22 mouse cellular contexts compared by ENCODE assay signal in the genomic region with DNA sequence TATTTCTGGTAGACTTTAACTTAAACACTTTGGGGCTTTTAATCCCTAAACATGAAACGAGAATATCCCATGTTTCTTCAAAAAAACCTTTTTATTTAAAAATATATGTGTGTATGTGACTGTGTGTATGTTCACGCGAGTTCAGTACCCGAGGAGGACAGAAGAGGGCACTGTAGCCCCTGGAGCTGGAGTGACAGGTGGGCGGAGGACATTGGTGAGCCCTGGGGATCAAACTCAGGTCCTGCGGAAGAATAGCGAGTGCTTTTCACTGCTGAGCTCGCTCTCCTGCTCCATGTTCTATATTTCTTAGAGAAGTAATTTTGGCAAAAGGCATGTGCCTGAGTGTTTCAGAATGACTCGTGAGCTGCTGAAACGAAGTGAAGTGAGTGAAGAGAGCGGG. TPM values are rescaled to one million over a fixed set of nuclear protein-coding genes. Genes with fewer than 3 reads are reported as not detected.
DNase-seq lines count a peak whose midpoint lies in the region; TF ChIP-seq lines count a peak whose summit lies in the region.
"Had no signal": no experiment of that assay in that cellular context is flagged by ENCODE, and none has a peak within 500 bp of the region (broad histone marks: within the 10 kb centered on the region; RNA-seq: fewer than 3 reads in every experiment).

No protein-coding gene starts in this region.

- 88% methylated on average over 11 of the region's 11 CpGs for WGBS in heart, embryonic 10.5 days

- H3K9me3 ChIP-seq in heart, embryonic 10.5 days: no peaks in the 10 kb centered on the region
- H3K9me3 ChIP-seq: embryonic facial prominence, embryonic 15.5 days; forebrain, embryonic 10.5 days; heart, embryonic 15.5 days had no signal

- no peak overlapping the region for H3K4me3 ChIP-seq in layer of hippocampus, adult 2 months
- H3K4me3 ChIP-seq in heart, embryonic 10.5 days: no peak overlapping the region
- H3K4me3 ChIP-seq: embryonic facial prominence, embryonic 15.5 days; erythroblast, embryonic 14.5 days; forebrain, embryonic 10.5 days; heart, embryonic 15.5 days had no signal

- peak; percentile 49 for TF ChIP-seq CTCF in layer of hippocampus, adult 2 months (conservative IDR thresholded peaks at IDR 0.05)

- peaks cover 8% of the 10 kb centered on the region for H3K4me1 ChIP-seq in heart, embryonic 10.5 days
- H3K4me1 ChIP-seq: heart, embryonic 15.5 days had no signal

- DNase-seq in layer of hippocampus, adult 2 months (ENCODE audit: low spot score in 2 of 2): no peak
- no peak for DNase-seq in layer of hippocampus, postnatal 10 days (ENCODE audit: low spot score in 2 of 2)
- DNase-seq in testis, postnatal 10 days (ENCODE audit: low spot score): peak; percentile 39
- DNase-seq in testis, postnatal 14 days (ENCODE audit: low spot score): no peak
- DNase-seq in NIH3T3 (ENCODE audit: low read depth): peak; percentile 34
- no peak for DNase-seq in frontal cortex, postnatal 25 days (ENCODE audit: low spot score in 2 of 2)
- DNase-seq in heart, embryonic 10.5 days (ENCODE audit: low spot score): no peak
- DNase-seq: adrenal gland, postnatal 25 days; cerebellum, adult 11 months; cerebellum, adult 8-10 months; cerebellum, postnatal 14 days; embryo, embryonic 11 days; heart, adult 18-20 months; heart, postnatal 14 days had no signal

- H3K36me3 ChIP-seq in heart, embryonic 10.5 days: no peaks in the 10 kb centered on the region
- H3K36me3 ChIP-seq: embryonic facial prominence, embryonic 15.5 days; forebrain, embryonic 10.5 days; heart, embryonic 15.5 days had no signal

- H3K27ac ChIP-seq in layer of hippocampus, adult 2 months: no peak overlapping the region
- no peak overlapping the region for H3K27ac ChIP-seq in heart, embryonic 10.5 days
- H3K27ac ChIP-seq: embryonic facial prominence, embryonic 15.5 days; forebrain, embryonic 10.5 days; heart, embryonic 15.5 days; hindbrain, embryonic 14.5 days had no signal

- no peaks in the 10 kb centered on the region for H3K27me3 ChIP-seq in heart, embryonic 10.5 days (ENCODE audit: insufficient read depth, poor library complexity, severe bottlenecking)
- H3K27me3 ChIP-seq: CH12.LX; embryonic facial prominence, embryonic 15.5 days had no signal

RNA-seq across cellular contexts. Expression of a gene that starts 54.2 kb away (rescaled TPM):
- total RNA-seq in layer of hippocampus, adult 2 months (2021): 100 to 1,000 TPM; 111 to 113 TPM
- 10 to 100 TPM; 22.5 to 24.5 TPM for total RNA-seq in layer of hippocampus, postnatal 10 days (2021)
- 1.4 and 4.2 TPM in 2 replicates for polyA plus RNA-seq in heart, embryonic 10.5 days (2016; fragmentation: Nextera tagmentation; extraction: Ambion mirVana)
- total RNA-seq: CH12.LX; common myeloid progenitor, adult 5-6 weeks; hematopoietic stem cell, adult 5-6 weeks had no signal
- polyA plus RNA-seq: erythroblast, embryonic 14.5 days had no signal

Comparison
In these comparisons a context has a peak if more than half of its experiments do, and no peak if none do; other contexts are left out.
1. DNase-seq: peak in testis, postnatal 10 days (single experiment) and NIH3T3 (single experiment); none in layer of hippocampus, adult 2 months (0 of 2), layer of hippocampus, postnatal 10 days (0 of 2), testis, postnatal 14 days (single experiment), frontal cortex, postnatal 25 days (0 of 2) and heart, embryonic 10.5 days (single experiment).
2. RNA of a gene that starts 54.2 kb away (total RNA-seq): 111 to 113 TPM in layer of hippocampus, adult 2 months; 22.5 to 24.5 TPM in layer of hippocampus, postnatal 10 days; every median in the first group is over 4 times any median in the second.